Mouse (Mus musculus) urinary bladder, postnatal 4 days (tissue): ENCODE data around the gene Aqp8.

Source experiments
- DNase-seq, 2 experiments: peaks; one replicate each; pipeline ENCODE4 v3.0.0; 2021 to 2022; ENCODE audit warnings: low spot score in 2 of 2

Gene Aqp8

GRCm38 (mm10) chr7:123462070-123462501 is at the start of gene Aqp8:
TSS of gene Aqp8 (plus strand) at chr7:123462291.
- no peak for DNase-seq

- DNase-seq, result no peak
Measured at GRCm38 (mm10) chr7:123416803-123417202, 45.3 kb upstream of the Aqp8 start.

- no peak for DNase-seq
Measured at GRCm38 (mm10) chr7:123417661-123418060, 44.4 kb upstream of the Aqp8 start.

GRCm38 (mm10) chr7:123419984-123420383 is 42.1 kb upstream of the Aqp8 start:
- DNase-seq, result no peak

- DNase-seq, result no peak
Measured at GRCm38 (mm10) chr7:123421958-123422357, 40.1 kb upstream of the Aqp8 start.

- DNase-seq, result no peak
Measured at GRCm38 (mm10) chr7:123424281-123424680, 37.8 kb upstream of the Aqp8 start.

GRCm38 (mm10) chr7:123425134-123425757 is 36.8 kb upstream of the Aqp8 start:
- no peak for DNase-seq

- no peak for DNase-seq
Measured at GRCm38 (mm10) chr7:123429624-123430410, 32.3 kb upstream of the Aqp8 start.

GRCm38 (mm10) chr7:123430411-123430705 is 31.7 kb upstream of the Aqp8 start:
- DNase-seq, result no peak

- DNase-seq, result no peak
Measured at GRCm38 (mm10) chr7:123431206-123431605, 30.9 kb upstream of the Aqp8 start.

- no peak for DNase-seq
Measured at GRCm38 (mm10) chr7:123442079-123442478, 20.0 kb upstream of the Aqp8 start.

- no peak for DNase-seq
Measured at GRCm38 (mm10) chr7:123448794-123449193, 13.3 kb upstream of the Aqp8 start.

- no peak for DNase-seq
Measured at GRCm38 (mm10) chr7:123449676-123450075, 12.4 kb upstream of the Aqp8 start.

- DNase-seq, result no peak
Measured at GRCm38 (mm10) chr7:123450515-123450914, 11.6 kb upstream of the Aqp8 start.

GRCm38 (mm10) chr7:123452551-123452950 is 9.5 kb upstream of the Aqp8 start:
- no peak for DNase-seq

GRCm38 (mm10) chr7:123453066-123453465 is 9.0 kb upstream of the Aqp8 start:
- no peak for DNase-seq

- DNase-seq, result no peak
Measured at GRCm38 (mm10) chr7:123455088-123455487, 7.0 kb upstream of the Aqp8 start.

GRCm38 (mm10) chr7:123458309-123458708 is 3.8 kb upstream of the Aqp8 start:
- no peak for DNase-seq

GRCm38 (mm10) chr7:123459247-123459646 is 2.8 kb upstream of the Aqp8 start:
- no peak for DNase-seq

- DNase-seq, result no peak
Measured at GRCm38 (mm10) chr7:123461316-123461715, 775 bp upstream of the Aqp8 start.

- DNase-seq, result no peak
Measured at GRCm38 (mm10) chr7:123463569-123463968, 1.5 kb downstream of the Aqp8 start.

- peak in 1 of 2 experiments; percentile 23 for DNase-seq
Measured at GRCm38 (mm10) chr7:123465692-123466387, 3.7 kb downstream of the Aqp8 start.

- DNase-seq, result no peak
Measured at GRCm38 (mm10) chr7:123467961-123468360, 5.9 kb downstream of the Aqp8 start.
